Mouse (Mus musculus) forebrain, embryonic 10.5 days (tissue): ENCODE measurements at regions not wholly inside any gene's neighbourhood (a gene's known extent, or its start where the extent isn't known, plus 50 kb on each side); places are given as distances from the start of the nearest gene placed in this dataset.

Experiments
- DNase-seq: peaks from one replicate; pipeline ENCODE4 v3.0.0-alpha.2; 2017; ENCODE audit warnings: low spot score; ENCODE audit errors: extremely low spot score
- H3K27ac ChIP-seq: fragments of 300-500 bp; sonication (generic); 2 replicates; pipeline ENCODE4 v1.5.1; 2016; ENCODE audit warnings: mild to moderate bottlenecking
- H3K27me3 ChIP-seq: fragments of 300-500 bp; sonication (generic); 2 replicates; pipeline ENCODE4 v1.6.1; 2016; ENCODE audit warnings: mild to moderate bottlenecking; ENCODE audit not compliant: poor library complexity, severe bottlenecking
- H3K36me3 ChIP-seq: fragments of 300-500 bp; sonication (generic); replicated peaks from 2 replicates; pipeline ENCODE4 v1.6.1; 2016; ENCODE audit warnings: mild to moderate bottlenecking, moderate library complexity
- H3K4me1 ChIP-seq: fragments of 300-500 bp; sonication (generic); 2 replicates; pipeline ENCODE4 v1.6.1; 2016
- H3K4me3 ChIP-seq: fragments of 300-500 bp; sonication (generic); 2 replicates; pipeline ENCODE4 v1.5.1; 2016; ENCODE audit warnings: mild to moderate bottlenecking, moderate library complexity
- H3K9me3 ChIP-seq: fragments of 300-500 bp; sonication (generic); 2 replicates; pipeline ENCODE4 v1.6.1; 2016; ENCODE audit warnings: mild to moderate bottlenecking, moderate library complexity
- WGBS: fragments of 180-500 bp; shearing (Covaris S2); methylation state at CpG from one replicate; pipeline ENCODE4 v1.1.7; 2016; 5-methylcytosine and 5-hydroxymethylcytosine counted together

DNA sequence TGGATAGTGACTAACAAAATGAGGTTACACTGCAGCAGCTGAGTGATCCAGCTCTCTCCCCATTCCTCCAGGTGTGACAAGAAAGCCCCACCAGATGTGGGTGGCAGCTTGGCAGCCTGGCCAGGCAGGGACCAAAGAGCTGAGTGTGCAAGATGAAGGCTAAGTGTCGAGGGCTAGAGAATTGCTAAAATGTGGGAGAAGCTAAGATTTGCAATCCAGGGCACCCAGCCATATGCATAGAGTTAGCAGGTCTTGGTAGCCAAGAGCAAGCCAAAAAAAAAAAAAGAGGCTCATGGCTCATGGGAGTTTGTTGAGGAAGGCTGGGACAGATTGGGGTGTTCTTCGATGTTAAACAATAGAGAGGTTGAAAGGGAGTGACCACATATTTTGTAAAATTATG lies 468.0 kb downstream of the Etnk1 start:
- H3K9me3 ChIP-seq: no peaks in the 10 kb centered on the region
- H3K4me3 ChIP-seq: no peak overlapping the region
- H3K36me3 ChIP-seq: no peaks in the 10 kb centered on the region
- H3K27ac ChIP-seq: no peak overlapping the region
- H3K4me1 ChIP-seq: peaks cover 11% of the 10 kb centered on the region
- no peaks in the 10 kb centered on the region for H3K27me3 ChIP-seq
- DNase-seq: no peak
- 84% methylated on average over 2 of the region's 2 CpGs for WGBS

DNA sequence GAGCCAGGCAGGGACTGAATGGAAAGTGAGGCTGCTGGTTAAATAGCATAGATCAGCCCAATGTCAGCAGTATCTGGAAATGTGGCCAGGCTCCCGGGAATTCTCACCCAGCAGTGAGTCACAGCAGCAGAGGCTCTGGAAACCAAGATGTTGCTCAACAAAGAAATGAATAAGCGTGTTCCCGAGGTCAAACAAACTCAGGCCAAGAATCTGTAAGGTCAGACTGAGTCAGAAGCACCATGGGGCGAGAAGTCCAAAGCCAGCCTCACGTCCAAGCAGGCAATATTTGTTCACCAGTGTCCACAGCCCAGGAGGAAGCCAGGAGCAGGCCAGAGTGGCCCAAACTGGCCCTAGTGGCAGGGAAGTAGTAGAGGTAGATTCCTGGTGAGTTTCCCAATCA lies 473.6 kb downstream of the Etnk1 start:
- peaks cover 13% of the 10 kb centered on the region for H3K4me1 ChIP-seq
- 0 out of 2 replicates have a peak overlapping the region, but pooled peaks have one; percentile 26 for H3K27ac ChIP-seq
- no peaks in the 10 kb centered on the region for H3K36me3 ChIP-seq
- H3K27me3 ChIP-seq: no peaks in the 10 kb centered on the region
- no peaks in the 10 kb centered on the region for H3K9me3 ChIP-seq
- 76% methylated on average over 5 of the region's 5 CpGs for WGBS
- no peak for DNase-seq
- no peak overlapping the region for H3K4me3 ChIP-seq

DNA sequence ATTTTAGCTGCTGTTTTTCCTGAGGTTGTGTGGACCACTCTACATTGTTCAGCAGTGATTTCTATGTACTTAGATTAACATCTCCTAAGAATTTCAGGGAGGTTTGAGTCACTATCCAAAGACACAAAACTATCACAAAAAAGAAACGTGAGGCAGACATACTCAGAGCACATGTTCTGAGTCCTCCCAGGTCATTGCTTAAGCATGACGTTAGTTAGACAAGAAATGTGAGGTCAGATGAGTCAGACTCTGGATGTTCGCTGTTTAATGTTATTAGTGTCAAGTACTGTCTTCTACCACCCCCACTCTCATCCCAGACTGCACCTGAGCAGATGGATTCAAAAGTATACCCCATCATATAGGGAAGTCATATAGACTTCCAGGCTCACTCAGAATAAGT lies 475.0 kb downstream of the Etnk1 start:
- H3K27ac ChIP-seq: no peak overlapping the region
- 87% methylated on average over 3 of the region's 3 CpGs for WGBS

DNA sequence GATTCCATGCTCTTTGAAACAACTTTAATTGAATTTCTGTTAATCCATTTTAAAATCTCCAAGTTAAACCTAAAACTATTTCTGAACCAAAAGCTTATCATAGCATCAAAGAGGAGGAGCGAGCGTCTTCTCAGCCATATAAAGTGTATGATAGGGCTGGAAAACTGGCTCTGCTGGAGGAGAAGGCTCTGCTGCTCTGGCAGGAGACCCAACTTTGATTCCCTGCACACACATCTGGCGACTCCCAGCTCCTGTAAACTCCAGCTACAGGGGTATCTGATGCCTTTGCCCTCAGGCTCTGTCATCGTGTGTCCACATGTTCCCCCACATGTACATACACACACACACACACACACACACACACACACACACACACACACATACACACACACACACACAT lies 479.0 kb downstream of the Etnk1 start:
- Histone ChIP-seq H3K27ac (no peak overlapping the region), H3K27me3 (no peaks in the 10 kb centered on the region), H3K4me1 (no peaks in the 10 kb centered on the region), H3K4me3 (no peak overlapping the region), H3K9me3 (no peaks in the 10 kb centered on the region), H3K36me3 (no peaks in the 10 kb centered on the region)
- WGBS: 91% methylated on average over 4 of the region's 4 CpGs
- no peak for DNase-seq

More for the DNA sequence above, 475.0 kb downstream of the Etnk1 start:
- no peak for DNase-seq
- Histone ChIP-seq H3K4me1 (peaks cover 13% of the 10 kb centered on the region), H3K4me3 (no peak overlapping the region), H3K9me3 (no peaks in the 10 kb centered on the region), H3K36me3 (no peaks in the 10 kb centered on the region), H3K27me3 (no peaks in the 10 kb centered on the region)

DNA sequence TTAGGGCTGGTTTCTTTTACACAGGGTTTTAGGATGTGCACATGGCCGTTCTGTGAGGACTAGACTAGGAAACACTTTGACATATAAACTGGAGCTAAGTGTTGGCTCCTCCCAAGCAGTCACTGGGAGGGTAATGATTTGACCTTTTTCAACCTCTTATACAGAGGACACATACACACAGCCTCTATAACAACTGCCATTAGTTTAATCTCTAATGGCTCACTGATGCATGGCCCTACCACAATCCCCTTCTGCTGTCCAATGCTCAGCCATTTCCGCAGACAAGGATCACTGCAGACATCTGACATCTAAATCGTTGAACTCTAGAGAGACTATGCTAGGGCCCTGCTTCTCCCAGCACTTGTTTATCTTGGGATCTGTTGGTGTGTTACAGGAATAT lies 481.5 kb downstream of the Etnk1 start:
- 89% methylated on average over 3 of the region's 3 CpGs for WGBS
- Histone ChIP-seq H3K36me3 (no peaks in the 10 kb centered on the region), H3K9me3 (peaks cover 9% of the 10 kb centered on the region), H3K27me3 (no peaks in the 10 kb centered on the region), H3K27ac (no peak overlapping the region), H3K4me3 (no peak overlapping the region), H3K4me1 (no peaks in the 10 kb centered on the region)
- DNase-seq: no peak

DNA sequence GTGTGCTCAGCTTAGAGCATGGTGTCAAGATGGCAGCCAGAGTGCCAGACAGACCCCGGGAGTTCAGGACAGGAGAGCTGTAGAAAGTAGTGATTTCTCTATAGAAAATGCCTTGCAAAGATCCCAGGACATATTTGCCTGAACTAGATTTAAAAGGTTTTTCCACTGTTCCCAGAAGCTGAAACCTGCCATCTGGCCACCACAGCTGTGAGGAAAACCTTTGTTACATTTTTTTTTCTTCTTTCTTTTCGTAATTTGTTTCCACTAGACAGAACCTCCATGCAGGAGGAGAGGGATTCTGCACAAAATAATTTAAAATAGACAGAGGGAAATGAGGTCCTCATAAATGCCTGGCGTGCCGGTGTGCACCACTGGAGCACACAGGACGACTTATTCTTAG lies 489.6 kb downstream of the Etnk1 start:
- Histone ChIP-seq H3K4me1 (peaks cover 6% of the 10 kb centered on the region; the same call in 1 of the 2 replicates), H3K9me3 (peaks cover 15% of the 10 kb centered on the region), H3K4me3 (no peak overlapping the region), H3K27ac (no peak overlapping the region), H3K36me3 (no peaks in the 10 kb centered on the region), H3K27me3 (no peaks in the 10 kb centered on the region)
- 82% methylated on average over 5 of the region's 5 CpGs for WGBS
- DNase-seq: no peak

DNA sequence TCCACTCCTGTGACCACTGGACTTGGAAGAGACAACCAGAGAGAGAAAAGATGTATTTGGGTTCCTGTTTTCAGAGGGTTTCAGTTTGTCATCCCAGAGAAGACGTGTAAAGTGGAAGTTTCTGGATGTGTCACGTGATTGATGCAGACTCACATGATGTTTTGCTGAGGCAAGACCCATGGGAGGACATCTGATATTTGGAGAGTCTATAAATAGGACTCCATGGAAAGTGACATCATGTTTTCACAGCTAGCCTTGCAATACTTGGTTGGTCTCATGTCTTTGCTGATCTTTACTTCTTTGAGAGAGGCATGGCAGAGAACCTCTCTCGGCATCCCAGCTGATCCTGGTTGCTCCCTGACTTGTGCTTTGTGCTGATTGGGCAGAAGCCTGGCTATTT lies 493.8 kb downstream of the Etnk1 start:
- H3K27me3 ChIP-seq: no peaks in the 10 kb centered on the region
- no peak overlapping the region for H3K4me3 ChIP-seq
- no peak overlapping the region for H3K27ac ChIP-seq
- peaks cover 6% of the 10 kb centered on the region; the same call in 1 of the 2 replicates for H3K4me1 ChIP-seq
- WGBS: 92% methylated on average over 3 of the region's 3 CpGs
- H3K9me3 ChIP-seq: no peaks in the 10 kb centered on the region
- no peaks in the 10 kb centered on the region for H3K36me3 ChIP-seq
- DNase-seq: no peak

DNA sequence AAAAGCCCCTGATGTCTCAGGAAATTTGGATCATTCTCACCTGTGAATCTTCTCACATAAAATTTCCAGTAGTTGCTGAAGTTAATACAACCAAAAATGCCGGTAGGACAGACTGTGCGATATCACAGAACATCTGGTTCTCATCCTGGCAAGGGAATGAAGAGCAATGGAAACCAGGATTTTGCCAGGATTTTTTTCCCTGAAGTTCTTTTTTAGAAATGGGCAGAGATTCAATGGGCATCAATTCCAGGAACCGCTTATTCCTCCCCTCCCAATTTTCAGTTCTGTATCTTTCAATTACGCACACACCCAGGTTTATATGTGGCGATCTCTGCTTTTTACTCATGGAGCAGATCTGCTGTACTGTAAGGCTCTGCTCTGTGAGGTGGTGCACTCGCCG lies 496.3 kb downstream of the Etnk1 start:
- no peak for DNase-seq
- Histone ChIP-seq H3K4me3 (no peak overlapping the region), H3K27ac (no peak overlapping the region), H3K4me1 (no peaks in the 10 kb centered on the region), H3K27me3 (no peaks in the 10 kb centered on the region), H3K9me3 (no peaks in the 10 kb centered on the region), H3K36me3 (no peaks in the 10 kb centered on the region)
- 92% methylated on average over 7 of the region's 7 CpGs for WGBS

DNA sequence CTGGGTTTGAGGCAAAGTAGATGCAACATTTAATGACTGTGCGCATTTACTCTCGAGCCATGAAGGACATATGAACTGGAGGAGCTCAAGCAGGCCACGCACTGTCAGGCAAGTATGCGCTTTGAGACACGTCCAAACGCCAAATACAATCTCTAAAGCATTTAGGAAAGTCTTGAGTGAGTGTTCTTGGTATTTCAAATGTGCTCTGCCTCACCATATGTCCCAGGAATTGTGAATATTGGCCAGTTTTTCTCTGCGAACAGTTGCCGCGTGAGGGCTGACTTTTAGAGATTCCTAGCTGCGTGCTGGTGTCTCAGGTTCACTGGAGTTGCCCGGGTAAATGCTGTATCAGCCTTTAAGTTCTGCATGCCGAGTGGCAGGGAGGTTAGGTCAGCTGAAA lies 498.4 kb downstream of the Etnk1 start:
- WGBS: 92% methylated on average over 12 of the region's 12 CpGs
- Histone ChIP-seq H3K4me1 (no peaks in the 10 kb centered on the region), H3K9me3 (no peaks in the 10 kb centered on the region)

DNA sequence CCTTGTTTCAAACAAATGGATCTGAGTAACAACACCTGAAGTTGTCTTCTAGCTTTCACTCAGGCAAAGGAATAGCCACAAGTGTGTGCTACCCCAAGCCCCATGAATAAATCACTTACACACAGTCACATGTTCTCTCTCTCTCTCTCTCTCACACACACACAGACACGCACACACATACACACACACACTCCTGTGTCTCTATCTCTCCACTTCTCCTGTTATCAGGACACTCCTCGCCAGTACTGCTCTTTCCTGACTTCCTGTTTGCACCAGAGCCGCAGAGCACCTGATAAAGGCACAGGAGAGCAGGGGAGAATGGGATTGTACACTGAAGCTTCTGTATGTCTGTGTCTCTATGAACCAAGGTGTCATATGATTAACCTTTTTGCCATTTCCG lies 501.5 kb downstream of the Etnk1 start:
- H3K4me3 ChIP-seq: no peak overlapping the region
- H3K4me1 ChIP-seq: no peaks in the 10 kb centered on the region
- H3K27ac ChIP-seq: no peak overlapping the region
- H3K27me3 ChIP-seq: no peaks in the 10 kb centered on the region
- 89% methylated on average over 4 of the region's 4 CpGs for WGBS
- no peaks in the 10 kb centered on the region for H3K36me3 ChIP-seq
- no peak for DNase-seq
- no peaks in the 10 kb centered on the region for H3K9me3 ChIP-seq

More for the DNA sequence above, 498.4 kb downstream of the Etnk1 start:
- no peak for DNase-seq
- Histone ChIP-seq H3K36me3 (no peaks in the 10 kb centered on the region), H3K4me3 (no peak overlapping the region), H3K27ac (no peak overlapping the region), H3K27me3 (no peaks in the 10 kb centered on the region)

DNA sequence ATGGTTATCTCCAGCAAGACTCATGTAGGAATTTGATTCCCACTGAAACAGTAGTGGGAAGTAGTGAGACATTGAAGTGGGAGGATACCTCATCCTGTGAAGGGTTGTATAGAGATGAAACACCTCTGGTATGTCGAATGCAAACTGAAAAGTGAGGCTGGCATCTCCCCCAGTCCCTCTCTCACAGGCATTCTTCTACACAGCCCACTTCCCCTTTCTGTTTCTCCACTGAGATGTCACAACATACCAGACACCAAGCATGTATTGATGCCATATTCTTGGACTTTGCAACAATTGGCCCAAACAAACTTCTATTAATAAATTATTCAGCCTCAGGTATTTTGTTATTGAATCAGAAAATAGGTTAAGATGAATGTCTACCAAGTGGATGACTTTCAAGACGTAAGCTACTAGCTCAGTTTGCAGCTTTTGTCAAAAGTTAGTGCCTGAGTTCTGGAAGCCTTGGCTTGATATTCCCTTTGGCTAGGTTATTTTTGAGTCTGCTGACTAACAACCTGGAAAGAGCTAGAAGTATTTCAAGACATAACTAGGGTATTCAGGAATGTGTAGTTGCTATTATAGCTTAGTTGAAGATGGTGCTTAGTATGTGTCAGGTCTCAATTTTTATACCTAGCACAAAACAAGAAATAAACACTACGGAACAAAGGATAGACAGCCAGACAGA lies 502.6 kb downstream of the Etnk1 start:
- DNase-seq: no peak
- no peaks in the 10 kb centered on the region for H3K9me3 ChIP-seq
- no peaks in the 10 kb centered on the region for H3K4me1 ChIP-seq
- no peaks in the 10 kb centered on the region for H3K27me3 ChIP-seq
- no peak overlapping the region for H3K27ac ChIP-seq
- H3K4me3 ChIP-seq: no peak overlapping the region
- WGBS: 78% methylated on average over 3 of the region's 3 CpGs
- H3K36me3 ChIP-seq: no peaks in the 10 kb centered on the region

DNA sequence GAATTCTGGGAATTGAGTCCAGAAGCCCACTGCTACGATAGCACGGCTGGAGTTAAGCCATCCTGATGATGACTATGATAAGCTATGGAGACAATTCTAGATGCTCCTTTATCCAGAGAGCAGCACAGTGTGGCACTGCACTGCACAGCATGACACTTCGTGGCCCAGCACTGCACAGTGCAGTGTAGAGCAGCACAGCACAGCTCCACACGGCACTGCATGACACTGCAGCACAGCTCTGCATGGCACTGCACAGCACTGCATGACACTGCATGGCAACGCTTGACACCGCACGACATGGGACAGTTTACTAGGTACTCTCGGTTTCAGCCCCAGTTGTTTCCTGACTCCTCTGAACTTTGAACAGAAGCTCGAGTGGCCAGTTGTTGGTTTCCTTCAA lies 523.1 kb downstream of the Etnk1 start:
- H3K27ac ChIP-seq: no peak overlapping the region
- no peak overlapping the region for H3K4me3 ChIP-seq
- no peaks in the 10 kb centered on the region for H3K4me1 ChIP-seq
- no peaks in the 10 kb centered on the region for H3K27me3 ChIP-seq
- WGBS: 94% methylated on average over 9 of the region's 9 CpGs
- no peak for DNase-seq
- no peaks in the 10 kb centered on the region for H3K36me3 ChIP-seq
- H3K9me3 ChIP-seq: no peaks in the 10 kb centered on the region

DNA sequence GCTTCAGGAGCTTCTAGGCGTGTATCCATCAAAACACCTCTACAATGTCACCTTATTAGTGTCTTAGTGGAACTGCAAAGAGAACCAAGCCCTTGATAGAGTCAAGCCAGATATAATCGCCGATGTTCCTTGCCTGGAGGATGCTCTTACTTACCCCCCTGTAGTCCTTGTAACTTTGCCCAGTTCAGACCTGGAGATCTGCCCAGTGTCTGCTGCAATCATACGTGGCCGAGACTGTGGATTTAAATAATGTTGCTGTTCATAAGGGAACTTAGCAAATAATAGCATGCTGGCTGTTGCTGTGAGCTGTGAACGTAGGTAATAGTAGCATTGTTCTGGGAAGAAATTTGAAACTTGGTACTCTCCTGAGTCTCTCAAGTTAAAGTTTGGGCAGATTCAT lies 523.8 kb downstream of the Etnk1 start:
- Histone ChIP-seq H3K27me3 (no peaks in the 10 kb centered on the region), H3K4me3 (no peak overlapping the region), H3K36me3 (no peaks in the 10 kb centered on the region), H3K9me3 (no peaks in the 10 kb centered on the region), H3K27ac (no peak overlapping the region), H3K4me1 (no peaks in the 10 kb centered on the region)
- 89% methylated on average over 6 of the region's 6 CpGs for WGBS
- DNase-seq: no peak

DNA sequence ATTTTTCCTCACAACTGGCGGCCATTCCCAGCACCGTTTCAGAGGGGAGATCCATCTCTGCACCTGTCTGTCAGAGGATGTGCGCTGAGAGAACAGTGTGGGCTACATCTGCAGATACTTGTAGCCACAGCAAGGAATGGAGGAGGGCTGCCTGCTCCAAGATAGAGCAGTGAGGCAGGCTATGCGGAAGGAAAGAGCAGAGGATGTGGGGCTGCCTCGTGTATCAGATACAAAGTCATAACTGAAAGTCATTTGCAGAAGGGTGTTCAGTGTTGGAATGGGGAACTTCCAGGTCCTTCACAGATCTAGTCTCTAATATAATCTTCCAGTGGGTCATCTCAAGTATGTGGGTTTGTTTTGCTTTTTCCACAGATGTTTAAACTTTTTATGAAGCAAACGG lies 531.0 kb downstream of the Etnk1 start:
- Histone ChIP-seq H3K9me3 (no peaks in the 10 kb centered on the region), H3K4me3 (no peak overlapping the region), H3K27ac (no peak overlapping the region), H3K27me3 (no peaks in the 10 kb centered on the region), H3K4me1 (peaks cover 18% of the 10 kb centered on the region), H3K36me3 (no peaks in the 10 kb centered on the region)
- no peak for DNase-seq
- whole genome bisulfite sequencing: 78% methylated on average over 6 of the region's 6 CpGs
